In genomic region chr14:40905813-40906212, GRCm38 (mm10) we compare ENCODE assay signal across 19 mouse cellular contexts. TPM values are rescaled to one million over a fixed set of nuclear protein-coding genes. Genes with fewer than 3 reads are reported as not detected.
DNase-seq lines count a peak whose midpoint lies in the region; ATAC-seq lines count a peak whose summit lies in the region.
"Had no signal": no experiment of that assay in that cellular context is flagged by ENCODE, and none has a peak within 500 bp of the region (broad histone marks: within the 10 kb centered on the region; RNA-seq: fewer than 3 reads in every experiment).

No protein-coding gene starts in this region.

- H3K4me1 ChIP-seq in kidney, embryonic 15.5 days: peaks cover 45% of the 10 kb centered on the region
- H3K4me1 ChIP-seq: embryonic facial prominence, embryonic 13.5 days; embryonic facial prominence, embryonic 15.5 days; forebrain, embryonic 12.5 days had no signal

- peak; percentile 43 for DNase-seq in kidney, adult 18-20 months
- DNase-seq in testis, postnatal 14 days (ENCODE audit: low spot score): peak; percentile 40
- DNase-seq in testis, postnatal 10 days (ENCODE audit: low spot score): no peak
- DNase-seq in cerebellum, postnatal 36 days: no peak
- DNase-seq: adrenal gland, adult 8-10 months; adrenal gland, postnatal 25 days; cerebellum, adult 11-12 months; cerebellum, adult 2 months; cerebellum, adult 9-10 months; cerebellum, postnatal 25 days; embryo, embryonic 11 days had no signal

- no peak for ATAC-seq in kidney, embryonic 15.5 days (replicated peaks; ENCODE audit: low FRiP score)
- ATAC-seq: forebrain, embryonic 14.5 days; forebrain, embryonic 16.5 days had no signal

- H3K4me3 ChIP-seq in kidney, embryonic 15.5 days (replicated peaks): no peak overlapping the region
- H3K4me3 ChIP-seq: embryonic facial prominence, embryonic 13.5 days; embryonic facial prominence, embryonic 15.5 days; erythroblast, embryonic 14.5 days; forebrain, embryonic 10.5 days; forebrain, embryonic 12.5 days had no signal

- H3K27ac ChIP-seq in kidney, embryonic 15.5 days: no peak overlapping the region
- H3K27ac ChIP-seq: embryonic facial prominence, embryonic 13.5 days; embryonic facial prominence, embryonic 15.5 days; forebrain, embryonic 10.5 days; forebrain, embryonic 12.5 days had no signal

- no peaks in the 10 kb centered on the region for H3K9me3 ChIP-seq in kidney, embryonic 15.5 days (replicated peaks)
- H3K9me3 ChIP-seq: embryonic facial prominence, embryonic 13.5 days; embryonic facial prominence, embryonic 15.5 days; forebrain, embryonic 10.5 days; forebrain, embryonic 12.5 days had no signal

- 85% methylated on average over 8 of the region's 8 CpGs for WGBS in kidney, embryonic 15.5 days

- H3K27me3 ChIP-seq in kidney, embryonic 15.5 days: no peaks in the 10 kb centered on the region
- H3K27me3 ChIP-seq: embryonic facial prominence, embryonic 13.5 days; embryonic facial prominence, embryonic 15.5 days; forebrain, embryonic 12.5 days had no signal

- no peak overlapping the region for H3K9ac ChIP-seq in kidney, embryonic 15.5 days
- H3K9ac ChIP-seq: embryonic facial prominence, embryonic 13.5 days; embryonic facial prominence, embryonic 15.5 days; forebrain, embryonic 12.5 days had no signal

- peaks cover 54% of the 10 kb centered on the region for H3K36me3 ChIP-seq in kidney, embryonic 15.5 days

- H3K4me2 ChIP-seq in kidney, embryonic 15.5 days: no peak overlapping the region
- H3K4me2 ChIP-seq: embryonic facial prominence, embryonic 13.5 days; embryonic facial prominence, embryonic 15.5 days; forebrain, embryonic 12.5 days had no signal

RNA-seq across cellular contexts. Expression of gene Sh2d4b, which starts 12.7 kb away (rescaled TPM):
- 0.85 and 0.92 TPM in 2 replicates for polyA plus RNA-seq in kidney, embryonic 15.5 days (2015; fragmentation: Nextera tagmentation; extraction: Ambion mirVana)

Comparison
In these comparisons a context has a peak if more than half of its experiments do, and no peak if none do; other contexts are left out.
1. DNase-seq: peak in kidney, adult 18-20 months (single experiment) and testis, postnatal 14 days (single experiment); none in testis, postnatal 10 days (single experiment) and cerebellum, postnatal 36 days (0 of 2).